Mouse (Mus musculus) left cerebral cortex, adult 8-10 months (tissue): ENCODE results near the gene Tsr2. TPM values are rescaled to one million over a fixed set of nuclear protein-coding genes. Genes with fewer than 3 reads are reported as not detected.

Experiments used
- DNase-seq, 2 experiments: peaks; one replicate each; pipeline ENCODE4 v3.0.0; 2022; ENCODE audit warnings: low spot score in 2 of 2
- total RNA-seq, 4 experiments: library from RNA; stranded (reverse); gene quantifications; 2 replicates each; pipeline ENCODE4 v1.2.4; 2022

Gene Tsr2
- 100 to 1,000 TPM in 1 of 4 experiments, 10 to 100 TPM in 3; 85.8 to 104 (median 93.2) TPM for total RNA-seq

DNA sequence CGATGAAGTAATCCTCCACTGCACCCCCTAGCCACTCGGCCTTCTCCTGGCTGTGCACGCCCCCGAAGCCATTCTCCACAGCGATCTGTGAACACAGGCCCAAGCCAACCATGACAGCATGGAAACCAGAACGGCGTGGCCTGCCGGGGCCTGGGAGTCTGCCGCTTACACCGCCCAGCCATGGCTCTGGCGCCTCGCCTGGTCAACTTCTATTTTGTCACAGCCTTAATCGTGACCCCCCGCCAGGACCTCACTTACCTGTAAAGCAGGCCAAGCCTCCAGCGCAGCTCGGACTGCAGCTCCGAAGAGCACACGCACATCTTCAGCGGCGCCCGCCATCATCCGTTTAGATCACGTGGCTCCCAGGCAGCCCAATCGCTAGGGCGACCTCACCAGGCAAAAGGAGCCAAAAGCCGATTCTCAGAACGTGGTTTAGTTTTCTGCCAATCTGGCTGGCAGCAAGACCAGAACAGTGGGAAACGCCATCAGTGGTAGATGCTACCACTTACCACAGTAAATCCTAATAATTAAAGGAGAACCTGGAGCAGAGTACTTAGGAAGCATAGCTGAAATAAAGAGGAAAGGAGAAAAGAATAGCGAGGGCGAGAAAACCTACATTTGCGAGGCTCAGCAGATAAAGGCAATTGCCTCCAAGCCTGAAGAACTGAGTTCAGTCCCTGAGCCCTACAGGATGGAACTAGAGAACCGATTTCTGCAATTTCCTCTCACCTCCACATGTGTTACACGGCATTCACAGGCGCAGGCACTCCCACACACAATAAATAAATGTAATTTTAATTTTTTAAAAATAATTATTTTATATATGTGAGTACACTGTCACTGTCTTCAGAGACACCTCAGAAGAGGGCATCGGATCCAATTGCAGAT lies at the start of gene Tsr2:
Gene Tsr2 (minus strand): TSS at position 373 of the 888 bp plus-strand sequence.
- DNase-seq = peak; percentile 40 to 65

DNA sequence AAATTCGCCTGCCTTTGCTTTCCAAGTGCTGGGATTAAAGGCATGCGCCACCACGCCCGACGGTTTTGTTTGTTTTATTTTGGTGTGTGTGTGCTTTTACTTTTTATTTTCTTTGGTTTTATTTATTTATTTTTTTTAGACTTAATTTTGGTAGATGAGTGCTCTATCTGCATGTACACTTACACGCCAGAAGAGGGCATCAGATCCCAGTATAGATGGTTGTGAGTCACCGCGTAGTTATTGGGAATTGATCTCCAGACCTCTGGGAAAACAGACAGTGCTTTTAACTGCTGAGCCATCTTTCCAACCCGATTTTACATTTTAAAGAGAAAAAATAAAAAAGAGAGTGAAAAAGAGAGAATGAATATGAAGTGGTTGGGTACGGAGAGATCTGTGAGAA lies 36.4 kb upstream of the Tsr2 start:
- no peak for DNase-seq

DNA sequence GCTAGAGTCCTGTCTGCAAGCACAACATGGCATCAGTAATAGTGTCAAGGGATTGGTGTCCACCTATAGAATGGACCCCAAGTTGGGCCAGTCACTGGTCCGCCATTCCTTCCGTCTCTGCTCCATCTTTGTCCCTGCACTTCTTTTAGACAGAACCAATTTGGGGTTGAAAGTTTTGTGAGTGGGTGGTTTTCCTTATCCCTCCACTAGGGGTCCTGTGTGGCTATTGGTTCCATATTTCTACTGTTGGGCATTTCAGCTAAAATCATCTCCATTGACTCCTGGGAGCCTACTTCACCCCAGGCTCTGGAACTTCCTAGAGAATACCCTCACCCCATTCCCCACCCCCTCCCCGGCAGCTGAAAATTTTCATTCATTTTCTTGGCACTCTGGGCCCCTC lies 34.1 kb upstream of the Tsr2 start:
- DNase-seq = no peak

DNA sequence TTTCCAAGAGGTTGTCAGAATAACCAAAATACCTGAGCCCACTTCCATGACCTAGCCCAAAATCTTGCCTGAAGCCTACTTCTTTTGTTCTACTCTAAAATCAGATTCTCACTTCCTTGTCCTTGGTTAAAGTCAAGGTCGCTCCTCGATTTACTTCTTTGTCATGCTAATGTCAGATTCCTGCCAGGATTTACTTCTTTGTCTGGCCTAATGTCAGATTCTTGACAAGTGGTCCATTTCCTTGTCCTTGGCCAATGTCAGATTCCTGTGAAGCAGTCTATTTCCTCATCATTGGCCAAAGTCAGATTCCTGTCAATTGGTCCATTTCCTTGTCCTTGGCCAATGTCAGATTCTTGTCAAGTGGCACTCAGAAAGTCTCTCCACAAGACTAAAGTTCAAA lies 27.6 kb upstream of the Tsr2 start:
- no peak for DNase-seq

DNA sequence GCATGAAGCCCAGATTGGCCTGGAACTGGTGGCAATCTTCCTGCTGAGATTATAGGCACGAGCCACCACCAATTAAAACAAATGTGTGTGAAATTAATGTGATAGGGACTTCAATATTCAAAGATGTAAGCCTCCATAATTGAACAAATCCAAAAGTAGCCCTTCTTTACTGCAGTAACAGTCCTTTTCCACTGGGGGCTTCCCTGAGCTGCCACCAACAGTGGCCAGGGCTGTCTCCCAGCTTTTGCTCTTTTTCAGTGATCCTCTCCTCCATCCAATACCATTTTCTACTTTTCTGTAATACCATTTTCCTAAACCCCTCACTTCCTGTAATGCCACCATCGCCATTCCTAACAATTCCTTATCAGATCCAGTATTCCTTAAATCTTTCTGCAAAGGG lies 21.1 kb upstream of the Tsr2 start:
- no peak for DNase-seq

DNA sequence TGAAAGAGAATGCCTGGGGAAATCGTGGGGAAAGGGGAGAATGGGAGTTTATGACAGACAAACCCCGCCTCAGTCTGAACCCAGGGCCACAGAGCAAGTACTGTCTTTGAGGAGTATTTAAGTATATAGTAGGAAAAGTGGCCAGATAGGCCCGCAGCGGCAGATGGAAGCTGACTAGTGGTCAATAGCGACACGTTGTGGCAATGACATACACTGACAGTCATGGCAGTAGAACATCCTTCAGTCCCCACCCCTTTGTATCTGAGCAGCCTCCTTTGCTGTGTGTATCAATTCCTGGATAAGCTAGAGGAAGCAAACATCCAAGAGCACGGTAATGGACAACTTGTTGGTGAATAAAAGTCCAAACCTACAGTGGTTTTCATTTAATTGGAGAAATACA lies 20.5 kb upstream of the Tsr2 start:
- DNase-seq = no peak

DNA sequence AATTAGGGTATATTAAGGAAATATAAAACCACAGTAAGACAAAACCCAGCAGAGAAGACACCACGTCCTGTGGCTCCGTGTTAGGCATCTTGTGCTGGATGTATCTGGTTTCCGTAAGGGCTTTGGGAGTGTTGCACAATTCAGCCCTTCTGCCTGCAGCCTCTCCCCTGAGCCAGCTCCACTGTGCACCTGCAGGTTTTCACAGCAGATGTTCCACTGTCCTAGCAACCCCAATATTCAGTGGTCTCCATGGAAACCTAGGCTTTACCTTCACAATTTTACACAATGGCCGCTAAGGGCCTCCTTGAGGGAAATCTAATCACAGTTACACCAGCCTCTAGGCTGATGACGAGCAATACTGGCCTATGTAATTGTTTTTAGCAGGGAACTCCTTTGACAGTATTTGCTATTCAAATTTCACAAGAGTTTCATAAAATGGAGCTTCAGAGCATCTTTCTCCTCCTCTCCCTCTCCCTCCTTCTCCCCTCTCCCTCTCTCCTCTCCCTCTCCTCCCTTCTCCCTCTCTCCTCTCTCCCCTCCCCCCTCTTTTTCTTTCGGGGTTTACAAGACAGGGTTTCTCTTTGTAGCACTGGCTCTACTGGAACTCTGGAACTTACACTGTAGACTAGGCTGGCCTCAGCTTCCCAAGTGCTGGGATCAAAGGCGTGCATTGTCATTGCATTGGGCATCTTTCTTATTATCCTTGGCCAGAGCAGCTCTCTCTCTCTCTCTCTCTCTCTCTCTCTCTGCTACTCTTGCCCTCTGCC lies 11.1 kb upstream of the Tsr2 start:
- DNase-seq = no peak

DNA sequence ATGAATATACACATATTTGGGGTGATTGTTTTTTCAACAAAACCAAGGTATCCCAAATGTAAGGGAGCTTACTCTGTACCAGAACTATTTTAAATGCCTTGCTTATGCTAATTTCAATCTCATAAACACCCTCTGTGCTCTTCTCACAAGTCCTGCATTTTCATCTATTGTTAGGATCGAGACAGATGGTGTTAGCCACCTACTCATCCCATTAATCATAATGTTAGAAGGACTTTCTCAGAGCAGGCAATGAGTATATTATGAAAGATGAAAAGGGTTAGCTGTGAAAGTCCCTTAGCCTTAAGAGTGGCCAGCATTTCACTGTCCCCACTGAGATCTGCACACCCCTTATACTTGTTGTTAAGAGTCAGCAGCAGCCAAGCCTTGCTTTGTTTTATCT lies 8.9 kb downstream of the Tsr2 start:
- DNase-seq = no peak

DNA sequence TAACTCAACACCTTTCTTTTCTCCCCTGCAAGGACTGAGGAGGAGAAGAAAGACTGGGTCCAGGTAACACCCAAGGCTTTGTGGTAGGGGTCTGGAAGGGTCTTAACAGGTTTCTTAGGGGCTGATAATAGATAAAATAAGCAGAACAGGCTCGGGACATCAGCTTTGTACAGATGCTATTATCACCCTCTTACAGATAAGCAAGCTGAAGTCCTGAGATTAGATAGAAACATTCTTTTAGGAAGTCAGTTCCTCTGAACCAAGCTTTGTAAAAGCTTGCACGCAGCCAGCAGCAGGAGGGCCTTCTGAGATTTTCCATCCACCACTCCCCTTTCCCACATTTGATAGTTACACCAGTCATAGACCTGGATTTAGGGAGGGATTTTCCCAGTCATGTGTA lies 10.7 kb downstream of the Tsr2 start:
- no peak for DNase-seq

DNA sequence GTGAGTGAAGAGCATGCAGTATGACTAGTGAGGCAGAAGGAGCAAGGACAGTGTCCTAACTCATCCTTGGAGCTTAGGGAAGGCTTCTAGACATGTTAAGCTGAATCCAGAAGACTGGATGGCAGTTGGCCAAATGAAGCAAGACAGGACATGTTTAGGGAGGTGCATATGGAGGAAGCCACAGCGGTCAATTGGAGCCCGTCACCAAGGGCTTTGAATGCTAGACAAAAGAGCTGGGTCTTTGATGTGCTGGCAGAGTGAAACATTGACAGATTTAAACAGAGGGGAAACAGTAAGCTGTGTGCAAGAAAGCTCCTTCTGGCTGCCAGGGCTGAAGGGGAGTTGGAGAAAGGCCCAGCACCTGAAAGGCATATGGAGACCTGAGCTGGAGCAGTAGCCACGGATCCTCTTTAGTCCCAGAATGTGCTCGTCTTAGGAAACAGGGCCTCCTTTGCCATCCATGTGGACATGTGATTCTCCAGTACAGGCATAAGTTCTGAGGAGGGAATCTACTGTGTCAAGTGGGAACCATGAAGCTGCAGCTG lies 19.3 kb downstream of the Tsr2 start:
- DNase-seq = no peak

DNA sequence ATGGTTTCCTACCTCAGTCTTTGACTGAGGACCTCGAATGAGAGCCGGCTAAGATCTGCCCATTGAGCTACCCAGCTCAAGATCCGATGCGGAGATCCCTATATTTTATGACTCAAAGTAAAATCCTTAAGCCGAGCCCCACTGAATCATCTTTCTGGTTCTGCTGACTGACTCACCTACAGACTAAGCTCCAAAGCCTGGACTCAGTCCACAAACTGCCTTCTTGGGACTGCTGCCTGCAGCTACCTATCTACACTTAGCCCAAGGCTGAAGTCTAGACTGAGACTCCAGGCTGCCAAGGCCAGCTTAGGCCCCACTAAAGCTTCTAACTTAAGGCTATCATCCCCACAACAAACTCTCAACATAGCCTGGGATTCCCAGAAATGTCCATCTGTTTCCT lies 20.3 kb downstream of the Tsr2 start:
- DNase-seq = no peak

DNA sequence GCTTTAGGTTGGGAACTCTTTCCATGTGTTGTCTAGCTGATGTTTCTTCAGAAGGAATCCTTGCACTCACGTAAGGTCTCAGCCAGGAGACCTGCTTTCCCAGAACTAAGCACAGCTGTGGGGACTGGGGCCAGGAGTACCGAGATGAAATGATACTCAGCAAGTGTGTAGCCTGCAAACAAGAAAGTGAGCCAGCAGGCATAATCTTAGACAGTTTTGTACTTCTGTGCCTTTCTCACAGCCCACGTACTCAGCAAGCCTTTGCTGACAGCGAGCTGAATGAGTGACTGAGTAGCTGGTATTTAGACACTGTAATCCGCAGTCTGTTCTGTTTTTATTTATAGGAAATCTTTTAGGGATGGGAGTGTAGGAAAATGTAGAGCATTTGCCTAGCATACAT lies 28.5 kb downstream of the Tsr2 start:
- DNase-seq = no peak

DNA sequence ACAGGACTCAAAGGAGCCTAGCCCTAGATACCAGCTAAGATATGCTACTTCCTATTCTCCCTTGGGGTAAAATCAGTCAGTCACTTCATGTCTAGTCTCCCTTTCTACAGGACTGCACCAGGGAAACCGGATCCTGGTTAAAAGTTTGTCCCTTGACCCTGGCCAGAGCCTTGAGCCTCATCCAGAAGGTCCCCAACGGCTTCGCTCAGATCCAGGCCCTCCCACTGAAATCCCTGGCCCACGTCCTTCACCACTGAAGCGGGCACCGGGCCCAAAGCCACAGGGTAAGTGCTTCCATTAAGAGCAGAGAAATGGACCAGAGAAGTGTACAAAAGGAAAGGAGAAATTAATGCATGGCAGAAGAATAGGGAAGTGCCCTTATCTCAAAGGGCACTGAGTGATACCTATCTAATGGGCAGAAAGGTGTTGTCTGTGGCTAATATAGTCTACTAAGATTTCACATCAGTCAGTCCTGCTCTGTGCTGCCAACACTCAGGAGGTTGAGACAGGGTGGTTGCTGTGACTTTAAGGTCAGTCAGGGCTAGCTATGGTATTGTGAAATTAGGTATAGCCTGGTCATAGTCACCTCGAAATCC lies 30.2 kb downstream of the Tsr2 start:
- DNase-seq = no peak

DNA sequence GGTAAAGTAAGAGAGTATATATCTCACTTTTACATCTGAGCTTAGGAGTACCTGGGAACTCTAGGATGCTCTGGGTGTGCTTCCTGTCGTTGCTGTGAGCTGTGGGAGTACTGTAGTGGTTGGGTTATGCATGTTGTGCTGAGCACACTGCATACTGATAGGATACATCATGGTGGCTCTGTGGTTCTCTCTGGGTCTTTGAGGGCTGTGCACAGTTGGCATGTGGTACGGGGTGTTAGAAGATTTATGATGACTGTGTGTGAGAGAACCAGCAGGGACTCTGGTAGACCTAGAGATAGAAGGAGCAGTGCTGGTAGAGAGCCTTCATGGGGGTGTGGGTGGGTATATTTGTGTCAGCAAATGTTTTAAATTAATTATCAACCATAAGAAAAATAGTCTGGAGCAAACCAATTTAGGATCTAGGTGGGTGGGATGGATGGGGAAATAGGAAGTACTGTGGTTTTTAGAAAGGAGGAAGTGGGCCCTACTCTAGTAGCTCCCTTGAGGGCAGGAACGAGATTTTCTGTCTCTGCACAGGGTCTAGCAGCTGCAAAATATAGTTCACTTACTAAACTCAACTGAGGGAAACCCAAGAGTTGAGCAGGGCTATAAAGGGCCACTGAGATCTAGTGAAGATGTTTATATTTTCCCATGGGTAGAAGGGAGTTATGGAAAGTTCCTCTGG lies 34.6 kb downstream of the Tsr2 start:
- DNase-seq = no peak

DNA sequence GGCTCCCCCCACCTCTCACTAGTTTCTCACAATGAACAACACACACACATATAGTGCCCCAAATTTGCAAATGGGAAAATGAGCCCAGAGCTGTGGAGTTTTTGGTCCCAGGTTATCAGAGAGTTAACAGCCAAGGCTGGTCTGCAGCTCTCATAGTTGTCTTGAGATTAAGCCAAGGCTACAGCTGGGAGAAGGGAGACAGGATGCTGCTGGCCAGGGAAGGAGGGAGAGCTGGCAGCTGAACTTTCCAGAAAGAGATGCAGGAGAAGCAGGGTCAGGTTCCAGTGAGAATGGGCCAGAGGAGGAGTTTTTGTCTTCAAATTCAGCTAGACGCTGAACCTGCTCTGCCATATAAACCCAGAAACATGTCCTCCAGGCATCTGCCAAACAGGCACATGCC lies 37.0 kb downstream of the Tsr2 start:
- DNase-seq = no peak

DNA sequence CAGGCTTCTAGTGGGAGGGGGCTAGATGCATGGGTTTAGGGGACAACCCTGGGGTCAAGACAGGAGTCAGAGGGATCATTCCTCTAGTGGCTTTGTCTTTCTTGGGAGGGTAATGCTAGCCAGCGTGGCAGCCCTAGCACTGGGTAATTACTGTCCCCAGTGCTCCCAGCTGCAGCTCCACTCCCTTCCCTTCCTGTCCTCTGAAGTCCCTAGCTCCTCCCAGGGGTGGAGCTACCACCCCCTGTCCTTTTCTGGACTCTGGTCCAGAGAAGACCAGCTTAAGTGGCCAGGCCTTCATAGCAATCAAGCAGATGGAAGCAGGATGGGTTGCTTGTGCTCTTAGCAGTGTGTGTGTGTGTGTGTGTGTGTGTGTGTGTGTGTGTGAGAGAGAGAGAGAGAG lies 40.8 kb downstream of the Tsr2 start:
- no peak for DNase-seq

DNA sequence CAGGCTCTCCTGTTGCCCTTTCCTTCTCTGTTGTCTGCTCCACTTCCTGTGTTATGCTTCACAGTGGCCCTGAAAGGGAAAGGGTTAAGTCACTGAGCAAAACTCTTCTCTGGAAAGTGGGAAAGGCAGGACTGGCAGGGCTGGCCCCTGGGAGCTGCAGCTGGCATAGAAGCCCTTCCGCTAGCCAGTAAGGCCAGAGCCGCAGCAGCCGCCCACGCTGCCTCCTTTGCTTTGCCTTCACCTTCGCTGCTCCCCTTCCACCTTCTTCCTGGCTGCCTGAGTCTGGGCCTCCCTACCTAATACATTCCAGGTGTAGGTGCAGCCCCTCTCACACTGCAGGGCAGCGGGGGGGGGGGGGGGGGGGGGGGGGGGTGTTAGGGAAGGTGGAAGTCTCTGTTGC lies 41.9 kb downstream of the Tsr2 start:
- no peak for DNase-seq

DNA sequence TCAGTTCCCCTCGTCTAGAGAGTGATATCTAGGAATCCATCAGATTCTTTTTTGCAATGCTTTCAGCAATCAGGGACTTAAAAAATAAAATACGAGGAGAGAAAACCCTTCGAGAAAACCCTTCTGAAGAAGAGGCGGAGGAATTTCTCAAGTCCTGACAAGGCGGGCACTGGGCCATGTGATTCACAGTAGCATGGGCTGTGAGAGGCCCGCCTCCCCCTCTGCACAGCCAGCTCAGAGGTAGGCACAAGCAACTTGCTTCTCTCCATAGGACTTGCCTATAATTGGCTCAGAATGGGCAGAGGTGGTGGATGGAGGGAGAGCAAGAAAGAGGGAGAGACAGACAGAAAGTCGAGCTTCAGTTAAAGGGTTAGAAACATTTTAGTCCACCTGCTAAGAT lies 46.0 kb downstream of the Tsr2 start:
- DNase-seq = peak; percentile 10 to 72

DNA sequence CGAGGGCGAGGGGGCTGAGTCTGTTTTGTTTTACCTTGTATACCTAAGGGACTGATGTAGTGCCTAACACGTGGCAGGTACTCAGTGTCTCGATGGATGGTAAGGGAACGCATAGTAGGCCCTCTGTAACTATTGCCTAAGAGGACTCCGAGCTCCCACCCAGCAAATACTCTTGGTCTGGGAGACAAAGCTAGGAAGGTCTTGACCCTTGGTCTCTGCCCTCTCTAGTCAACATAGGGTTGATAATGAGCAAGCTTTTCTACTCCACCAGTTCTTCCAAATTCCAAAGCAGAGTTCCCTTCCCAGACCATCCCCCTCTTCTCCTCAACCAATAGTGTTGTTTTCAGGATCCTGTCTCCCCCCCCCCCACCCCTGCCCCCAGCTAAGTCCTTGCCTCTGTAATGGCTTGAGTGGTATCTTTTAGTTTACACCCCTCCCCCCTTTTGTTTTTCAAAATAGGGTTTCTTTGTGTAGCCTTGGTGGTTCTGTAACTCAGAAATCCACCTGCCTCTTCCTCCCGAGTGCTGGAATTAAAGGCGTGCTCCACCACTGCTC lies 46.6 kb downstream of the Tsr2 start:
- DNase-seq = no peak

DNA sequence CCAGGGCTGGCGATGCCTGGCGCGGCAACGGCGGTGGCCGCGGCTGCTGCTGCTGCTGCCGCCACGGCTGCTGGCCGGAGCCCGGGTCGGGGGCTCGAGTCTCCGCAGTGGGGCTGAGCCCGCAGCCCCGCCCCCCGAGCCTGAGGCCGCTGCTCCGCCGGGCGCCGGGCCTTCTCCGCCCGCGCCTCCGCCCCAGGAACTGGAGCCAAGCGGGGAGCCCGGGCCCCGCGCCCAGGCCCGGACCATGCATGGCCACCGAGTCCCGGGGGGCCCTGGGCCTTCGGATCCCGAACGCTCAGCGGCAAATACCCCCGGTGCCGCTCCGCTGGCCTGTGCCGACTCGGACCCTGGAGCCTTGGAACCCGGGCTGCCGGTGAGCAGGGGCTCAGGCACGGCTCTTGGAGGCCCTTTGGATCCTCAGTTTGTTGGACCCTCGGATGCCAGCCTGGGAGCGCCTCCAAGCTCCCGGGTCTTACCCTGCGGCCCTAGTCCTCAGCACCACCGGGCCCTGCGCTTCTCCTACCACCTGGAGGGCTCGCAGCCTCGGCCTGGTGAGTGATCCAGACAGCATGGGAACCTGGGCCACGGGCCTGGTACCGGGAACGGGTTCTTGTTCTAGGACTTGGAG lies 48.8 kb downstream of the Tsr2 start:
- DNase-seq = peak in 1 of 2 experiments; percentile 8
